ENCODE assay signal across 8 mouse cellular contexts in genomic region chr4:105449046-105449860, GRCm38 (mm10).
A peak's percentile ranks its signal among the peaks of the same experiment; 100 is the strongest.
DNase-seq lines count a peak whose midpoint lies in the region; ATAC-seq and TF ChIP-seq lines count a peak whose summit lies in the region.
"Had no signal": no experiment of that assay in that cellular context is flagged by ENCODE, and none has a peak within 500 bp of the region (broad histone marks: within the 10 kb centered on the region; RNA-seq: fewer than 3 reads in every experiment).

No protein-coding gene starts in this region.

- WGBS in lung, adult 2 months = 64% methylated on average over 11 of the region's 11 CpGs
- WGBS in forebrain, embryonic 10.5 days = 64% methylated on average over 11 of the region's 11 CpGs
- WGBS in midbrain, postnatal 0 days = 54% methylated on average over 11 of the region's 11 CpGs
- 65% methylated on average over 11 of the region's 11 CpGs for WGBS in hindbrain, embryonic 12.5 days

- peaks cover 4% of the 10 kb centered on the region; the same call in 1 of the 2 replicates for H3K9me3 ChIP-seq in forebrain, embryonic 10.5 days
- H3K9me3 ChIP-seq in midbrain, postnatal 0 days (ENCODE audit: low read length) = no peaks in the 10 kb centered on the region
- H3K9me3 ChIP-seq in hindbrain, embryonic 12.5 days (replicated peaks) = 0 out of 2 replicates have a peak, but pooled peaks cover 3% of the 10 kb centered on the region

- peak; percentile 6 to 39 for DNase-seq in lung, postnatal 4 days
- no peak for DNase-seq in lung, adult 2 months
- no peak for DNase-seq in forebrain, embryonic 10.5 days (ENCODE audit: extremely low spot score, low spot score)
- DNase-seq in gastrocnemius, postnatal 25 days = peak; percentile 50
- peak; percentile 56 for DNase-seq in midbrain, postnatal 0 days (ENCODE audit: low spot score)
- DNase-seq in spleen, adult 18-20 months = no peak
- DNase-seq: liver had no signal

- TF ChIP-seq POLR2A in lung, adult 2 months (IDR thresholded peaks at IDR 0.05; ENCODE audit: borderline replicate concordance, extremely low read depth, low read depth, low read length) = no peak

- no peak overlapping the region for H3K4me2 ChIP-seq in midbrain, postnatal 0 days (ENCODE audit: low read depth, low read length, poor library complexity, severe bottlenecking)
- H3K4me2 ChIP-seq in hindbrain, embryonic 12.5 days (replicated peaks) = no peak overlapping the region

- no peaks in the 10 kb centered on the region for H3K27me3 ChIP-seq in forebrain, embryonic 10.5 days (ENCODE audit: poor library complexity, severe bottlenecking)
- H3K27me3 ChIP-seq in midbrain, postnatal 0 days (ENCODE audit: insufficient read depth, low read length) = no peaks in the 10 kb centered on the region
- no peaks in the 10 kb centered on the region for H3K27me3 ChIP-seq in hindbrain, embryonic 12.5 days

- H3K9ac ChIP-seq in midbrain, postnatal 0 days (replicated peaks; ENCODE audit: low read length, poor library complexity, severe bottlenecking) = no peak overlapping the region
- no peak overlapping the region for H3K9ac ChIP-seq in hindbrain, embryonic 12.5 days

- H3K4me3 ChIP-seq in lung, adult 2 months (replicated peaks; ENCODE audit: extremely low read depth, low read depth, low read length) = no peak overlapping the region
- no peak overlapping the region; the same call in 1 of the 2 replicates for H3K4me3 ChIP-seq in forebrain, embryonic 10.5 days
- no peak overlapping the region for H3K4me3 ChIP-seq in midbrain, postnatal 0 days (ENCODE audit: low read depth, low read length)
- H3K4me3 ChIP-seq in hindbrain, embryonic 12.5 days = no peak overlapping the region

- no peak for ATAC-seq in midbrain, postnatal 0 days (ENCODE audit: low FRiP score)
- ATAC-seq in hindbrain, embryonic 12.5 days (ENCODE audit: low FRiP score) = no peak

- no peaks in the 10 kb centered on the region for H3K4me1 ChIP-seq in lung, adult 2 months (ENCODE audit: control insufficient read depth, insufficient read depth, low read length)
- H3K4me1 ChIP-seq in forebrain, embryonic 10.5 days = peaks cover 10% of the 10 kb centered on the region
- H3K4me1 ChIP-seq in midbrain, postnatal 0 days (ENCODE audit: insufficient read depth, low read length) = no peaks in the 10 kb centered on the region
- 0 out of 2 replicates have a peak, but pooled peaks cover 4% of the 10 kb centered on the region for H3K4me1 ChIP-seq in hindbrain, embryonic 12.5 days

- no peak for TF ChIP-seq CTCF in lung, adult 2 months (IDR thresholded peaks at IDR 0.05; ENCODE audit: insufficient read depth, low read length)
- TF ChIP-seq CTCF in midbrain, postnatal 0 days (IDR thresholded peaks at IDR 0.05) = peak; percentile 16; the same call in 1 of the 2 replicates

- no peaks in the 10 kb centered on the region for H3K36me3 ChIP-seq in forebrain, embryonic 10.5 days (replicated peaks)
- no peaks in the 10 kb centered on the region for H3K36me3 ChIP-seq in midbrain, postnatal 0 days (ENCODE audit: insufficient read depth, low read length)
- H3K36me3 ChIP-seq in hindbrain, embryonic 12.5 days = no peaks in the 10 kb centered on the region

- H3K27ac ChIP-seq in forebrain, embryonic 10.5 days = peak overlapping the region; percentile 62
- H3K27ac ChIP-seq in midbrain, postnatal 0 days (ENCODE audit: low read depth, low read length) = no peak overlapping the region
- H3K27ac ChIP-seq in hindbrain, embryonic 12.5 days = no peak overlapping the region

Comparison
In these comparisons a context has a peak if more than half of its experiments do, and no peak if none do; other contexts are left out.
1. DNase-seq: peak in lung, postnatal 4 days (2 of 2), gastrocnemius, postnatal 25 days (single experiment) and midbrain, postnatal 0 days (single experiment); none in lung, adult 2 months (single experiment), forebrain, embryonic 10.5 days (single experiment) and spleen, adult 18-20 months (0 of 2).